Mouse (Mus musculus): ENCODE data around the gene Large1.
"Not testable (repeated sequence)": the region's sequence is repeated elsewhere in the genome, so short reads cannot be mapped to it uniquely, and the experiment has no call there.

The Large1 gene

DNA sequence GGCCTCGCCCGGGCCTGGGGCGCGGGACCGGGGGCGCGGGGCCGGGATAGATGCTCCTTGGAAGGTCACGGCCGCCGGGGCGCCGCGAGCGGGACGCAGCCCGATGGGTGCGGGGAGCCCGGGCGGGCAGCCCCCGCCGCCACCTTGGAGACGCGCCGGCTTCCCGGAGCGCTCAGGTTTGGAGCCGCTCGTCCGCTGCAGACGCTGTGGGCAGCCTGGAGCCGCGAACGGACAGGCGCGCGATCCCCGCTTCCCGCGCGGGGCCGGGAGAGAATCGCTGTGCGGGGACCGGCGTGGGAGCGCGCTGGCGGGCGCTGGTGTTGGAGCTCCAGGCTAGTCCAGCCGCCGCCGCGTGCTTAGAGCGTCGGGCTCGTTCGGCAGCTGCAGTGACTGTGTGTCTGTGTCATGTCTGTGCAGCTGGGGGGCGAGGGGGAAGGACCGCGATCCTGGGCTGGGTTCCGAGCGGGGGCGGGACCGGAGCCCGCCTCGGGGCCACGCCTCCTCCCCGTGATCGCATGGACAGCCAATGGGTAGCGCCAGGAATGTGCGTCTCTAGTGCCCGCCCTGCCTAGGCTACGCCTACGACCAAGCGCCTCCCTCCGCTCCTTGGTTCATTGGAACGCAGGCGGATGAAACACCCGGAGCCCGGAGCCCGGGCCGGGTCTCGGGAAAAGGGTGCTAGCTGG lies at the start of gene Large1:
Large1 (minus strand) TSS at position 433 of the 686 bp plus-strand sequence.
- in situ Hi-C loops (cut with MboI, MseI) = loop anchor here (5.0 to 25.0 kb wide), 2 partner anchors 671 to 1741 kb away; partner anchors contain the start of gene Colgalt1

GRCm38 (mm10) chr8:73400343-73400742 lies 47.0 kb upstream of the Large1 start:
- in situ Hi-C loops (cut with MboI, MseI) = no loop called here

- in situ Hi-C loops (cut with MboI, MseI) = loop anchor here (25.0 kb wide), 1 partner anchor 1761 kb away; the partner anchor contains the start of gene Colgalt1
These were observed 19.7 kb upstream of the Large1 start for GRCm38 (mm10) chr8:73373001-73373400.

- in situ Hi-C loops (cut with MboI, MseI) = loop anchor here (25.0 kb wide), 1 partner anchor 1744 kb away; the partner anchor contains the start of gene Colgalt1
These were observed 2.6 kb upstream of the Large1 start for GRCm38 (mm10) chr8:73355979-73356378.

GRCm38 (mm10) chr8:73354201-73354881 lies 1.0 kb upstream of the Large1 start:
- in situ Hi-C loops (cut with MboI, MseI) = loop anchor here (5.0 to 25.0 kb wide), 2 partner anchors 672 to 1742 kb away; partner anchors contain the start of gene Colgalt1

GRCm38 (mm10) chr8:73353794-73354179 lies 447 bp upstream of the Large1 start:
- in situ Hi-C loops (cut with MboI, MseI) = loop anchor here (5.0 to 25.0 kb wide), 2 partner anchors 671 to 1741 kb away; partner anchors contain the start of gene Colgalt1

DNA sequence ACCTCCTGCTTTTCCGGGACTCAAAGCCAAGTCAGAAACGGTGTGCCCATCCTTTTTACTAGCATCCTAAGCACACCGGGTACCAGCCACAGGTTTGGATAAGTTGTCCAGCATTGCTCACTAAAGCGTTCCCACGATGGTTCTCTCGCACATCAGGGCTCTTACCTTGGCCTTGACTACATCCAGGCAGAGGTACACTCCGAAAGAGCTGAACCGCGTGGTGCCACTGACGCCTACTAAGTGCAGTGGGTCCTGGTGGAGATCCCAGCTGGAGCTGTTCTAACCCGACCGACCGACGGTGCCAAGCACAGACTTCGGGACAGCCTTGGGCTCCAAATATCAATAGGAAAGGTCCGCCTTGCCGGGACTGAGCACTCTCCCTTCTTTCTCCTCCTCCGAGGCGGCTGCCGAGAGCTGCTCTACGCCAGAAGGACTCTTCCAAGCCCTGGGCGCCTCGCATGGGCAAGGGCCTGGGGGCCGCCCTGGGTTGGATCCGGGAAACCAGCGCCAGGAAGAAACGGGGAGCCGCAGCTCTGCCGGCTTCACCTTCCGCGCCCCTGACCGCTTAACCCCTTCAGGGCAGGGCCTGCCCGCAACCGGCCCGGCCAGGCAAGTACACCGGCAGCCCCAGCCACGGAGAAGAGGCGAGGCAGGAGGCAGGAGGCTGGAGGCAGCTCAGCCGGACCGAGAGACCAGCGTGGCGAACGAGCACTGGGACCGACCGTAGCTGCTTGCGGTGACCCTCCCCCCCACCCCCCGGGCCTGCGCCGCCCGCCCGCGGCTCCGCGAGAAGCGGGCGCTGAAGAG lies 836 bp downstream of the Large1 start:
- in situ Hi-C loops (cut with MboI, MseI) = loop anchor here (5.0 to 25.0 kb wide), 2 partner anchors 670 to 1740 kb away; partner anchors contain the start of gene Colgalt1

DNA sequence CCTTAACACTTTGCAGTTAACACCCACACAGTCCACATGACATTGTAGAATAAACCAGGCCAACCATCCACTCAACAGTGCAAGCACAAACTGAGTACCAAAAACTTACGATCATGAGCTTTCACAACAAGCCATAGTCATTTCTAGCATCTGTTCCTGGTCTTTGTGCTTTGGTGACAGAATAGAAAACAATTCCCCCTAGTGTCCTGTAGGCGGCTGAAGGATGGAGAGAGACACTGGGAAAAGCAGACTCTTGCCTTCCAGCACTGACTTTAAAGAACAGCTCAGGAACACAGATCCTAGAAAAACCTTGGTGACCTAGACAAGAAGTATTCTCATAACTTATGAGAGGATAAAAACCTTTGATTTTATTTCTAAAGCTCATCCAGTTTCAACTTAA lies 3.0 kb downstream of the Large1 start:
- in situ Hi-C loops (cut with MboI, MseI) = loop anchor here (5.0 to 25.0 kb wide), 2 partner anchors 668 to 1738 kb away; partner anchors contain the start of gene Colgalt1

- in situ Hi-C loops (cut with MboI, MseI) = no loop called here
These were observed 10.5 kb downstream of the Large1 start for GRCm38 (mm10) chr8:73342761-73343395.

GRCm38 (mm10) chr8:73336845-73337244 lies 16.5 kb downstream of the Large1 start:
- in situ Hi-C loops (cut with MboI, MseI) = no loop called here

DNA sequence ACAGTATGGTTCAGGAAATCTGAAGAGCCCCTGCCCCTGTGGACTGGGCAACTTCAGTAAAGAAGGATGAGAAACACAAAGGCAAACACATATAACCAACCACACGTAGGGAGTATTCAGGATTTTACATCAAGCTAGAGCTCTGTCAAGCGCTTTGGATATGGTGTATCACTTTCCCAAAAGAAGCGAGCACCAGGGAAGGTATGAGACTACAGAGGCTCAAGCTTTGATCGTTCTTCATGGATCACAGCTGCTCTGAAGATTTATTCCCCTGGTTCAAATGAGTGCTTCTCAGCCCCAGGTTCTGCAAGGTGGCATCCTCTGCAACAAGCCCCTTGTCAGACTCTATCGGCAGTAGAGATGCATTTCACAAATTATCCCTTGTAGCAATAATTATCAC lies 24.2 kb downstream of the Large1 start:
- in situ Hi-C loops (cut with MboI, MseI) = no loop called here

GRCm38 (mm10) chr8:73328056-73328455 lies 25.3 kb downstream of the Large1 start:
- in situ Hi-C loops (cut with MboI, MseI) = no loop called here

DNA sequence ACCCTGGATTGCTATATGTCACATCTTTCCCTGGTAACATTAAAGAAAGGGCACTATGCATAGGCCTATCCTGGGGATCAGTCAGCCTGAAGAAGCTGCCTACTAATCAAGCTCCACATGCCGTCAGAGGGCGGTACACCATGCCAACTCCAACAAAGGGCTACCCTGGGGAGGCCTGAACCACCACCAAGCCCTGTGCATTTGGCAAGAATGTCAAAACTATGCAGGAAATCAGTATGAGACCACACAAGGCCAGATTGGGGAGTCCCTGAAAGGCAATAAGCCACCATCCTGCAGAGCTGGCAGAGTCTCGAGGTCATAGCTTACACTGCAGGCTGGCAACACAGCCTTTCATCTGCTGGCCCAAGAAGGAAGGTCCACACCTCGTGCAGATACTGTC lies 28.7 kb downstream of the Large1 start:
- in situ Hi-C loops (cut with MboI, MseI) = no loop called here

DNA sequence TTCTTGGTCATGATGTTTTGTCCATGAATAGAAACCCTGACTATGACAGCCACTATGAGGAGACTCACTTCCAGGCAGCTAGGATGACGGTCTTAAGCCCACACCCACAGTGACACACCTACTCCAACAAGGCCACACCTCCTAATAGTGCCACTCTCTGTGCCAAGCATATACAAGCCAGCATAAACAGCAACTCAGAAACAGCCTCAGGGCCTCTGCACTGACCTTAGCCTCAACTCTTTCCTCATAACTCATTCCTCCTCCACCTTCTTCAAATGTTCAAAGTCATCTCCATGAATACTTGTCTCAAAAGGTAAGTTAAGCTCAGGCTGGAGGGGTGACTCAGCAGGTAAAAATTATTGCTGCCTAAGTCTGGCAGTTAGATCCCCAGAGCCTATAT lies 29.7 kb downstream of the Large1 start:
- in situ Hi-C loops (cut with MboI, MseI) = no loop called here

DNA sequence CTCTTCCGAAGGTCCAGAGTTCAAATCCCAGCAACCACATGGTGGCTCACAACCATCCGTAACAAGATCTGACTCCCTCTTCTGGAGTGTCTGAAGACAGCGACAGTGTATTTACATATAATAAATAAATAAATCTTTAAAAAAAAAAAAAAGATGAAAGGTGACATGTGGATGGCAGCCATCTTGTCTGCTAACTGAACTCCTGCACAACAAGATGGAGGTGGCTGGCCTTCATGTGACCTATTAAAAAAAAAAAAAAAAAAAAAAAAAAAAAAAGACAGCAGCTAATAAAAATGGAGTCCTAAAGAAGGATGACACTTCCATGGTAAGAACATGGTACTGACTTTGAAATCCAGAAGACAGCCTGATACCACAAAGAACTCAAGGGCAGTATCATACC lies 33.8 kb downstream of the Large1 start:
- in situ Hi-C loops (cut with MboI, MseI) = not testable (repeated sequence)

DNA sequence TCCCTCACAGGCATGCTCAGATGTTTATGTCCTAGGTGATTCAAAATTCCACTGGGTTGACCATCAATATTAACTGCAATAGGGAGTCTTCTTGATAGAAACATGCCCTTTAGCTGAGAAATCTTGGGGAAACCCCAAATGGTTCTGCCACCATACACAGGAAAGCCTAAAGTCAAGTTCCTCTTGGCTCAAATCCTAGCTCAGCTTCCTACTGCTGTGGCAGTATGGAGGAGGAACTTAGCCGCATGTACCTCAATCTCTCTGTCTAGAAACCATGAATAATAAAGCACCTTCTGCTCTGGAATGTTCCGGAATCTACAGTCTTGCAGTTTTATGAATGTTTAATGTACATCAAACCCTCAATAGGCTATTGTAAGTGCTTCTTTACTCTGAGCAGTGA lies 39.4 kb downstream of the Large1 start:
- in situ Hi-C loops (cut with MboI, MseI) = no loop called here

DNA sequence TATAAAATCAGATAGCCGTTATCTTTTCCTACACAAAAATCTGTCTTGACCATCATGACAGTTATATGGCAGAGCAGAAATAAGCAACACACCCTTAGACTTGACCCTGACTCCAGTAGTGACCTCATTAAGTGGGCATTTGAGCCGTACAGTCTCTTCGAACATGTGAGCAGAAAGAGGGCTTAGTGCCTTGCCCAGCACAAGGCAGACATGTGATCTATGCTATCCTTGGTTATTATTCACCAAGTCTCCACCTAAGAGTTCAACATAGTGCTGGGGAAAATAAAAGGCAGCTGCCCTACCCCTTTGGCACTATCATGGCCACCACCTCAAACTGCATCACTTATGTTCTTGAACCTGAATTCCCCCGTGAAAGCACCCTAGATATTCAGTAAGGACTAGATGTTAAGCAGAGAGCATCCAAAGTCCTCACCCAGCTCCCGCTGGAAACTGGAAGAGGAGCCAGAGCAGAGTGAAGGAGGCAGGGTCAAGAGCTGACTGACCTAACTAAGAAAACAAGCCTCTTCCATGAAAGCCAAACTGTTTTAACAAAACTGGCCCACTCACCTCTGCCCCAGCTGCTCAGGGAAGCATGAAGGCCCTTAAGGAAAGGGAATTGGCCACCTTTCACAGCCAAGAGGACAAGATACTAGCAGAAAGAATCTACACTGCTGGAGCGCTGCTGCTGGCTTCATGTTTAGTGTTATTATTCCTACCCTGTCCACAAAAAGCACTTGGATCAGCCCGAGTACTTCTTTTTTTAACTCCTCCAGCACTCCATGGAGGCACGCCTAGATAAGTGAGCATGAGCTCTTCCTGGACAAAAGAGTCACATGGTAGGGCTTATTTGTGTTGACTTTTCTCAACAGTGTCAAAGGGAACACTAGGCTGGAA lies 40.4 kb downstream of the Large1 start:
- in situ Hi-C loops (cut with MboI, MseI) = no loop called here

- in situ Hi-C loops (cut with MboI, MseI) = no loop called here
These were observed 42.9 kb downstream of the Large1 start for GRCm38 (mm10) chr8:73310471-73310870.

DNA sequence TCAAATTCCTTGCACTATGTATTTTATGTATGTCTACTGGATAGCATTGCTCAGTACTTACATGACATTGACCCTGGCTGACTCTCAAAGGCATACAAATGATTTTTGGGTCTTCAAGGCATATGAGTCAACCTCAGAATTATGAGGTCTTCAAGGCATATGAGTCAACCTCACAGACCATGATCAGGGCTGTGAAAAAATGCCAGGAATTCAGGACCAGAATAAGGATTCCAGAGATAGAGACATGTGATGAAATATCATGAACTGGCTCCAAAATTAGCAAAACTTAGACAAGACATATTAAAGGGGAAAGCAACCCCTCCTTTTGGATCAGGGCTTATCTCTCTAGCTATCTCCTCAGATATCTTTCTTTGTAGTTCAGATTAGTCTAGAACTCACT lies 43.3 kb downstream of the Large1 start:
- in situ Hi-C loops (cut with MboI, MseI) = no loop called here

GRCm38 (mm10) chr8:73303907-73304306 lies 49.4 kb downstream of the Large1 start:
- in situ Hi-C loops (cut with MboI, MseI) = no loop called here
